Mouse (Mus musculus): ENCODE measurements around the gene Gm43302.
"Not testable (repeated sequence)": the region's sequence is repeated elsewhere in the genome, so short reads cannot be mapped to it uniquely, and the experiment has no call there.

Gm43302 gene

DNA sequence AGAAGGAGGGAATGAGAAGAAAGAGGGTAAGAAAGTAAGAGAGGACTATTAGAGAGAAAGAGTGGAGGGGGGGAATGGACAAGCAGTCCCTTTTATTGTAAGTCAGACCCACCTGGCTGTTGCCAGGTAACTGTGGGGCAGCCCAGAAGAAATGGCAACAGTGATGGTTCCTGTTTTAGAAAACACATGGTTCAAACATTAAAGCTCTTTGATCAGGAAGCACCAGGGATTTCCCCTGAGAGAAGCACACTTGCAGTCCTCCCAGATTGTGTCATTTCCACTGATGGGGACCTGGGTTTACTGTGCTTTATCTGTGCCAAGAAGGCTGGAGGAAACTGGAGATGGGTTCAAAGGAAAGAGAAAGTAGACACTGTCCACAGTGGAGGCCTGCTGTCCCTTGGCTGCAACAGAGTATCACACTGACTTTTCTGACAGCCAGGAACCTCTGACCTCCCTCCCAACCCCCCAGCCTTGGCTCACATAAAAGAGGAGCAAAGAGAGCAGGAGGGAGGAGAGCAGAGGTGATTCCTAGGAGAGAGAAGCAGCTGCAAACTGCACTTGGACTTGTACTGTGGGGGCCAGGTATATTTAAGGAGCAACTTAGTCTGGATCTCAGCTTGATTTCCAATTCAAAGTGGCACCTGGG is 95.5 kb downstream of the Gm43302 start:
- DNase-seq (ENCODE audit: low read depth) = not testable (repeated sequence)

GRCm38 (mm10) chr5:105196308-105196707 is 97.2 kb downstream of the Gm43302 start:
- DNase-seq (ENCODE audit: low read depth) = not testable (repeated sequence)

GRCm38 (mm10) chr5:105192536-105192935 is 101.0 kb downstream of the Gm43302 start:
- DNase-seq (ENCODE audit: low read depth) = not testable (repeated sequence)

GRCm38 (mm10) chr5:105181446-105181845 is 112.0 kb downstream of the Gm43302 start:
- no peak for DNase-seq (ENCODE audit: low read depth)

Data from c-Kit-positive CD71-negative TER-119-negative erythroid progenitor cells, embryonic 14.5 days (primary cell).